Mouse (Mus musculus) lung, embryonic 14.5 days (tissue): ENCODE data around the gene Ect2. TPM values are rescaled to one million over a fixed set of nuclear protein-coding genes. Genes with fewer than 3 reads are reported as not detected.

Experiments
- ATAC-seq: fragments of 200-750 bp; cut with Nextera tagmentation; 2 replicates; pipeline ENCODE4 v1.8.0; 2017; ENCODE audit warnings: mild to moderate bottlenecking, moderate TSS enrichment, moderate library complexity; ENCODE audit not compliant: insufficient read depth
- DNase-seq: peaks from one replicate; pipeline ENCODE4 v3.0.0-alpha.2; 2015
- H3K27ac ChIP-seq: fragments of 300-500 bp; sonication (generic); 2 replicates; pipeline ENCODE4 v1.5.1; 2014; ENCODE audit warnings: low read depth, mild to moderate bottlenecking, moderate library complexity
- H3K27me3 ChIP-seq: fragments of 300-500 bp; sonication (generic); 2 replicates; pipeline ENCODE4 v1.6.1; 2014; ENCODE audit warnings: low read length, control low read depth; ENCODE audit not compliant: insufficient read depth
- H3K36me3 ChIP-seq: fragments of 300-500 bp; sonication (generic); 2 replicates; pipeline ENCODE4 v1.6.1; 2014; ENCODE audit warnings: control low read depth; ENCODE audit not compliant: insufficient read depth
- H3K4me1 ChIP-seq: fragments of 300-500 bp; sonication (generic); 2 replicates; pipeline ENCODE4 v1.6.1; 2014; ENCODE audit warnings: antibody characterized with exemption, control low read depth; ENCODE audit not compliant: insufficient read depth
- H3K4me2 ChIP-seq: fragments of 300-500 bp; sonication (generic); 2 replicates; pipeline ENCODE4 v1.6.1; 2014; ENCODE audit warnings: mild to moderate bottlenecking
- H3K4me3 ChIP-seq: fragments of 300-500 bp; sonication (generic); 2 replicates; pipeline ENCODE4 v1.5.1; 2014; ENCODE audit warnings: low read depth, low read length
- H3K9ac ChIP-seq: fragments of 300-500 bp; sonication (generic); 2 replicates; pipeline ENCODE4 v1.6.1; 2014
- H3K9me3 ChIP-seq: fragments of 300-500 bp; sonication (generic); 2 replicates; pipeline ENCODE4 v1.6.1; 2016; ENCODE audit warnings: low read depth, low read length, control low read depth
- CTCF ChIP-seq: IDR thresholded peaks from 2 replicates; pipeline ENCODE4 v1.5.1; 2016; ENCODE audit warnings: antibody characterized with exemption, low read depth
- WGBS: fragments of 180-500 bp; shearing (Covaris S2); extraction: QIAGEN DNeasy Blood & Tissue Kit; methylation state at CpG from one replicate; pipeline ENCODE4 v1.1.7; 2014; 5-methylcytosine and 5-hydroxymethylcytosine counted together
- polyA plus RNA-seq: library from polyadenylated mRNA; unstranded; fragments of >200 nt; fragmentation: Nextera tagmentation; extraction: Ambion mirVana; gene quantifications from 2 replicates; pipeline ENCODE4 v1.2.1, GENCODE M21; 2014

Ect2 gene
- polyA plus RNA-seq, 1 experiment from 2014 or later = 82.0 TPM

- no peak overlapping the region for H3K4me2 ChIP-seq
- no peaks in the 10 kb centered on the region for H3K9me3 ChIP-seq
- DNase-seq (peak; percentile 41), ATAC-seq (no peak)
- no peak overlapping the region for H3K9ac ChIP-seq
- no peak overlapping the region for H3K4me3 ChIP-seq
- no peaks in the 10 kb centered on the region for H3K36me3 ChIP-seq
- no peak overlapping the region for H3K27ac ChIP-seq
- peak; percentile 36 for TF ChIP-seq CTCF
- no peaks in the 10 kb centered on the region for H3K4me1 ChIP-seq
- H3K27me3 ChIP-seq = no peaks in the 10 kb centered on the region
These were observed 86.5 kb downstream of the Ect2 start for GRCm38 (mm10) chr3:27067206-27067605.

- H3K9ac ChIP-seq = no peak overlapping the region
- no peak for DNase-seq
- TF ChIP-seq CTCF = no peak
These were observed 88.8 kb downstream of the Ect2 start for GRCm38 (mm10) chr3:27064886-27065285.

GRCm38 (mm10) chr3:27063399-27064260 is 90.0 kb downstream of the Ect2 start:
- Histone ChIP-seq H3K27me3 (no peaks in the 10 kb centered on the region), H3K27ac (no peak overlapping the region), H3K4me1 (no peaks in the 10 kb centered on the region), H3K9me3 (no peaks in the 10 kb centered on the region), H3K4me3 (no peak overlapping the region), H3K36me3 (no peaks in the 10 kb centered on the region), H3K4me2 (no peak overlapping the region), H3K9ac (no peak overlapping the region)
- DNase-seq = no peak
- ATAC-seq = no peak
- 62% methylated on average over 11 of the region's 11 CpGs for WGBS
- no peak for TF ChIP-seq CTCF

More at GRCm38 (mm10) chr3:27064886-27065285, 88.8 kb downstream of the Ect2 start:
- no peak overlapping the region for H3K4me2 ChIP-seq
- ATAC-seq = no peak
- no peak overlapping the region for H3K4me3 ChIP-seq
- H3K27me3 ChIP-seq = no peaks in the 10 kb centered on the region
- no peaks in the 10 kb centered on the region for H3K9me3 ChIP-seq
- WGBS = 91% methylated on average over 2 of the region's 2 CpGs
- H3K27ac ChIP-seq = no peak overlapping the region
- no peaks in the 10 kb centered on the region for H3K36me3 ChIP-seq
- no peaks in the 10 kb centered on the region for H3K4me1 ChIP-seq

- Histone ChIP-seq H3K36me3 (no peaks in the 10 kb centered on the region), H3K4me1 (no peaks in the 10 kb centered on the region), H3K9ac (no peak overlapping the region), H3K27me3 (no peaks in the 10 kb centered on the region), H3K4me2 (no peak overlapping the region), H3K9me3 (no peaks in the 10 kb centered on the region), H3K4me3 (no peak overlapping the region), H3K27ac (no peak overlapping the region)
- TF ChIP-seq CTCF = no peak
- ATAC-seq (no peak), DNase-seq (no peak)
- 88% methylated on average over 12 of the region's 12 CpGs for WGBS
These were observed 93.2 kb downstream of the Ect2 start for GRCm38 (mm10) chr3:27060441-27060840.

- Histone ChIP-seq H3K4me2 (no peak overlapping the region), H3K36me3 (no peaks in the 10 kb centered on the region), H3K4me1 (no peaks in the 10 kb centered on the region), H3K27me3 (no peaks in the 10 kb centered on the region), H3K27ac (no peak overlapping the region), H3K4me3 (no peak overlapping the region), H3K9ac (no peak overlapping the region), H3K9me3 (no peaks in the 10 kb centered on the region)
- no peak for TF ChIP-seq CTCF
- no peak for DNase-seq
- 76% methylated on average over 12 of the region's 12 CpGs for WGBS
- no peak for ATAC-seq
These were observed 94.0 kb downstream of the Ect2 start for GRCm38 (mm10) chr3:27059529-27060322.

- DNase-seq (no peak), ATAC-seq (no peak)
- H3K36me3 ChIP-seq = no peaks in the 10 kb centered on the region
- no peaks in the 10 kb centered on the region for H3K9me3 ChIP-seq
- 78% methylated on average over 3 of the region's 3 CpGs for WGBS
- H3K27ac ChIP-seq = no peak overlapping the region
- no peak overlapping the region for H3K9ac ChIP-seq
- no peak overlapping the region for H3K4me3 ChIP-seq
- H3K4me1 ChIP-seq = no peaks in the 10 kb centered on the region
- H3K4me2 ChIP-seq = no peak overlapping the region
- H3K27me3 ChIP-seq = no peaks in the 10 kb centered on the region
- no peak for TF ChIP-seq CTCF
These were observed 98.2 kb downstream of the Ect2 start for GRCm38 (mm10) chr3:27055471-27055870.

GRCm38 (mm10) chr3:27054766-27055165 is 98.9 kb downstream of the Ect2 start:
- Histone ChIP-seq H3K4me3 (no peak overlapping the region), H3K9ac (no peak overlapping the region), H3K4me2 (no peak overlapping the region), H3K27me3 (no peaks in the 10 kb centered on the region), H3K9me3 (no peaks in the 10 kb centered on the region), H3K27ac (no peak overlapping the region), H3K36me3 (no peaks in the 10 kb centered on the region), H3K4me1 (no peaks in the 10 kb centered on the region)
- ATAC-seq (no peak), DNase-seq (no peak)
- WGBS = 79% methylated on average over 2 of the region's 2 CpGs
- TF ChIP-seq CTCF = no peak

Other genes with a start within 250 kb of the Ect2 start
- 4.1 and 6.8 TPM in 2 replicates for gene Nceh1, start 29.1 kb upstream of the Ect2 start, polyA plus RNA-seq
- 1.6 and 2.1 TPM in 2 replicates for gene Tnfsf10, start 163.2 kb upstream of the Ect2 start, polyA plus RNA-seq
- gene Ghsr, start 217.5 kb upstream of the Ect2 start, polyA plus RNA-seq = not detected in 2 replicates